Mouse (Mus musculus) MEL (cell line): Measurements from ENCODE around the gene Daxx. TPM values are rescaled to one million over a fixed set of nuclear protein-coding genes. Genes with fewer than 3 reads are reported as not detected.

Source experiments
- DNase-seq: peaks from one replicate; pipeline ENCODE4 v3.0.0; 2011; ENCODE audit warnings: low read depth, low spot score
- H3K27ac ChIP-seq: 2 replicates; pipeline ENCODE4 v1.5.1; 2012; ENCODE audit warnings: low read depth, mild to moderate bottlenecking, control low read depth, low read length, moderate library complexity; ENCODE audit not compliant: control insufficient read depth
- H3K27me3 ChIP-seq, 2 experiments: fragments of 150-350 bp in 1 of 2; sonication (generic) in 1 of 2; 2 replicates each; pipeline ENCODE4 v1.6.1; 2012; ENCODE audit warnings: low read length in 2 of 2, mild to moderate bottlenecking in 2 of 2, improper control_type of control experiment in 1 of 2, moderate library complexity in 1 of 2; ENCODE audit not compliant: insufficient read depth in 2 of 2, control insufficient read depth in 1 of 2
- H3K36me3 ChIP-seq, 2 experiments: 2 replicates each; pipeline ENCODE4 v1.6.1; 2012 to 2014; ENCODE audit warnings: low read length in 2 of 2, improper control_type of control experiment in 1 of 2, inconsistent platforms in 1 of 2, mild to moderate bottlenecking in 1 of 2; ENCODE audit not compliant: insufficient read depth in 2 of 2, control insufficient read depth in 1 of 2
- H3K4me1 ChIP-seq, 2 experiments: fragments of 150-350 bp in 1 of 2; sonication (generic) in 1 of 2; 2 replicates each; pipeline ENCODE4 v1.6.1; 2012; ENCODE audit warnings: low read length in 2 of 2, improper control_type of control experiment in 1 of 2, mild to moderate bottlenecking in 1 of 2; ENCODE audit not compliant: insufficient read depth in 2 of 2, control insufficient read depth in 1 of 2
- H3K4me3 ChIP-seq, 2 experiments: fragments of 150-350 bp in 1 of 2; sonication (generic) in 1 of 2; 2 replicates each; pipeline ENCODE4 v1.5.1; 2012; ENCODE audit warnings: low read depth in 2 of 2, low read length in 2 of 2, mild to moderate bottlenecking in 2 of 2, moderate library complexity in 2 of 2, control low read depth in 1 of 2, improper control_type of control experiment in 1 of 2; ENCODE audit not compliant: control insufficient read depth in 1 of 2, insufficient read depth in 1 of 2
- H3K79me2 ChIP-seq: 2 replicates; pipeline ENCODE4 v1.6.1; 2012; ENCODE audit warnings: mild to moderate bottlenecking, low read length, moderate library complexity; ENCODE audit not compliant: control insufficient read depth, poor library complexity, insufficient read depth
- H3K9ac ChIP-seq: 2 replicates; pipeline ENCODE4 v1.6.1; 2012; ENCODE audit warnings: low read depth, mild to moderate bottlenecking, control low read depth, low read length, moderate library complexity; ENCODE audit not compliant: control insufficient read depth, poor library complexity, severe bottlenecking
- H3K9me3 ChIP-seq: fragments of 150-350 bp; sonication (generic); replicated peaks from 2 replicates; pipeline ENCODE4 v1.6.1; 2012; ENCODE audit warnings: mild to moderate bottlenecking, low read length, improper control_type of control experiment, moderate library complexity; ENCODE audit not compliant: insufficient read depth
- BHLHE40 ChIP-seq: IDR thresholded peaks from 2 replicates; pipeline ENCODE4 v1.6.1; 2012; ENCODE audit warnings: low read depth, mild to moderate bottlenecking, inconsistent platforms, low read length, improper control_type of control experiment, borderline replicate concordance
- CHD1 ChIP-seq: IDR thresholded peaks from 2 replicates; pipeline ENCODE4 v1.6.1; 2012; ENCODE audit warnings: low read depth, mild to moderate bottlenecking, inconsistent platforms, low read length, improper control_type of control experiment
- CTCF ChIP-seq, 3 experiments: IDR thresholded peaks in 2 of 3; conservative IDR thresholded peaks in 1 of 3; 2 replicates each; pipeline ENCODE4 v1.5.1; 2011 to 2012; ENCODE audit warnings: low read length in 3 of 3, low read depth in 2 of 3, mild to moderate bottlenecking in 2 of 3, improper control_type of control experiment in 1 of 3, inconsistent platforms in 1 of 3, mixed read lengths in 1 of 3, moderate library complexity in 1 of 3; ENCODE audit not compliant: control insufficient read depth in 1 of 3, insufficient read depth in 1 of 3, poor library complexity in 1 of 3, severe bottlenecking in 1 of 3
- E2F4 ChIP-seq: IDR thresholded peaks from 2 replicates; pipeline ENCODE4 v1.6.1; 2011; ENCODE audit warnings: low read depth, low read length, improper control_type of control experiment, borderline replicate concordance
- ELF1 ChIP-seq: IDR thresholded peaks from 2 replicates; pipeline ENCODE4 v1.6.1; 2014; ENCODE audit warnings: low read depth, mild to moderate bottlenecking, inconsistent platforms, low read length, improper control_type of control experiment, moderate library complexity
- GABPA ChIP-seq: IDR thresholded peaks from 2 replicates; pipeline ENCODE4 v1.6.1; 2012; ENCODE audit warnings: low read depth, mild to moderate bottlenecking, inconsistent platforms, low read length, improper control_type of control experiment, moderate library complexity
- HCFC1 ChIP-seq: IDR thresholded peaks from 2 replicates; pipeline ENCODE4 v1.6.1; 2012; ENCODE audit warnings: low read depth, mild to moderate bottlenecking, inconsistent platforms, low read length, improper control_type of control experiment, moderate library complexity
- KAT2A ChIP-seq: conservative IDR thresholded peaks from 2 replicates; pipeline ENCODE4 v1.6.1; 2012; ENCODE audit warnings: low read depth, low read length, improper control_type of control experiment, inconsistent platforms
- MAFK ChIP-seq: IDR thresholded peaks from 2 replicates; pipeline ENCODE4 v1.6.1; 2011; ENCODE audit warnings: low read depth, mild to moderate bottlenecking, low read length, improper control_type of control experiment, borderline replicate concordance
- MAZ ChIP-seq: IDR thresholded peaks from 2 replicates; pipeline ENCODE4 v1.6.1; 2012; ENCODE audit warnings: low read depth, mild to moderate bottlenecking, inconsistent platforms, low read length, improper control_type of control experiment
- MEF2A ChIP-seq: IDR thresholded peaks from 2 replicates; pipeline ENCODE4 v1.6.1; 2014; ENCODE audit warnings: low read depth, mild to moderate bottlenecking, inconsistent platforms, low read length, improper control_type of control experiment; ENCODE audit not compliant: poor library complexity, insufficient replicate concordance, severe bottlenecking; ENCODE audit errors: extremely low read depth
- MYB ChIP-seq: IDR thresholded peaks from 2 replicates; pipeline ENCODE4 v1.6.1; 2011; ENCODE audit warnings: mild to moderate bottlenecking, low read depth, low read length, improper control_type of control experiment
- NELFE ChIP-seq: IDR thresholded peaks from 2 replicates; pipeline ENCODE4 v1.6.1; 2011; ENCODE audit warnings: low read depth, low read length, improper control_type of control experiment
- NRF1 ChIP-seq: IDR thresholded peaks from 2 replicates; pipeline ENCODE4 v1.6.1; 2014; ENCODE audit warnings: low read depth, mild to moderate bottlenecking, inconsistent platforms, low read length, improper control_type of control experiment, moderate library complexity; ENCODE audit not compliant: poor library complexity, insufficient read depth, severe bottlenecking
- POLR2AphosphoS2 ChIP-seq: IDR thresholded peaks from 2 replicates; pipeline ENCODE4 v1.6.1; 2011; ENCODE audit warnings: low read length, improper control_type of control experiment
- POLR2AphosphoS5 ChIP-seq: IDR thresholded peaks from 2 replicates; pipeline ENCODE4 v1.6.1; 2012; ENCODE audit warnings: low read depth, borderline replicate concordance, mild to moderate bottlenecking, inconsistent platforms, low read length, moderate library complexity, mixed read lengths
- RAD21 ChIP-seq: IDR thresholded peaks from 2 replicates; pipeline ENCODE4 v1.6.1; 2011; ENCODE audit warnings: mild to moderate bottlenecking, low read depth, low read length, improper control_type of control experiment
- RCOR1 ChIP-seq: IDR thresholded peaks from 2 replicates; pipeline ENCODE4 v1.6.1; 2012; ENCODE audit warnings: low read depth, mild to moderate bottlenecking, inconsistent platforms, low read length, improper control_type of control experiment
- SMC3 ChIP-seq: IDR thresholded peaks from 2 replicates; pipeline ENCODE4 v1.6.1; 2011; ENCODE audit warnings: low read depth, low read length, improper control_type of control experiment
- TCF12 ChIP-seq: IDR thresholded peaks from 2 replicates; pipeline ENCODE4 v1.6.1; 2014; ENCODE audit warnings: low read depth, mild to moderate bottlenecking, inconsistent platforms, low read length, improper control_type of control experiment, moderate library complexity
- UBTF ChIP-seq: IDR thresholded peaks from 2 replicates; pipeline ENCODE4 v1.6.1; 2012; ENCODE audit warnings: low read depth, mild to moderate bottlenecking, inconsistent platforms, low read length, improper control_type of control experiment, moderate library complexity, borderline replicate concordance; ENCODE audit not compliant: insufficient read depth
- ZMIZ1 ChIP-seq: IDR thresholded peaks from 2 replicates; pipeline ENCODE4 v1.6.1; 2012; ENCODE audit warnings: low read depth, mild to moderate bottlenecking, inconsistent platforms, low read length, improper control_type of control experiment, moderate library complexity
- ZNF384 ChIP-seq: IDR thresholded peaks from 2 replicates; pipeline ENCODE4 v1.6.1; 2012; ENCODE audit warnings: low read depth, mild to moderate bottlenecking, inconsistent platforms, low read length, improper control_type of control experiment
- polyA plus RNA-seq, 2 experiments: library from polyadenylated mRNA; stranded (reverse) in 1 of 2; unstranded in 1 of 2; fragments of >175 nt in 1 of 2; fragments of >200 nt in 1 of 2; gene quantifications; 2 replicates each; pipeline versions ENCODE4 v1.2.1 to v1.2.4; 2012; ENCODE audit warnings: low replicate concordance in 2 of 2, low read depth in 1 of 2; ENCODE audit not compliant: insufficient read length in 2 of 2, insufficient read depth in 1 of 2, missing spikeins in 1 of 2
- total RNA-seq: library from RNA; depleted of rRNA; stranded (reverse); fragments of 300-350 nt; gene quantifications from 2 replicates; pipeline ENCODE4 v1.2.3, GENCODE M21; 2012

The Daxx gene
- total and polyA plus RNA-seq, 3 experiments = 40.6 to 68.0 TPM; not detected in 1

- peaks cover 4 to 20% of the 10 kb centered on the region in 2 experiments; a peak in 3 of 4 replicates for H3K4me1 ChIP-seq
- H3K4me3 ChIP-seq = no peak overlapping the region
- TF ChIP-seq NELFE (no peak), MEF2A (no peak), RAD21 (no peak), POLR2AphosphoS2 (no peak), E2F4 (no peak), CTCF (IDR thresholded peaks at IDR 0.05 in 2 of 3, conservative IDR thresholded peaks at IDR 0.05 in 1 of 3; ENCODE audit: control insufficient read depth in 1 of 3, insufficient read depth in 1 of 3, low read depth in 2 of 3, low read length in 3 of 3, poor library complexity in 1 of 3, severe bottlenecking in 1 of 3) (no peak), ELF1 (no peak), GABPA (no peak)
- H3K9me3 ChIP-seq = no peaks in the 10 kb centered on the region
- peaks cover 0 to 16% of the 10 kb centered on the region in 2 experiments for H3K36me3 ChIP-seq
- no peak overlapping the region for H3K9ac ChIP-seq
- DNase-seq = no peak
- no peak overlapping the region for H3K27ac ChIP-seq
- H3K79me2 ChIP-seq = peaks cover 36% of the 10 kb centered on the region
- no peaks in the 10 kb centered on the region for H3K27me3 ChIP-seq
Observed at GRCm38 (mm10) chr17:33911813-33912414, 2.7 kb downstream of the Daxx start.

- H3K27ac ChIP-seq = no peak overlapping the region
- TF ChIP-seq UBTF (no peak), NRF1 (no peak), MAFK (no peak), MAZ (no peak), ZNF384 (no peak), SMC3 (no peak), TCF12 (no peak), BHLHE40 (no peak), POLR2AphosphoS5 (no peak), RCOR1 (no peak), NELFE (no peak), HCFC1 (no peak), KAT2A (no peak), E2F4 (no peak), CTCF (IDR thresholded peaks at IDR 0.05 in 2 of 3, conservative IDR thresholded peaks at IDR 0.05 in 1 of 3; ENCODE audit: control insufficient read depth in 1 of 3, insufficient read depth in 1 of 3, low read depth in 2 of 3, low read length in 3 of 3, poor library complexity in 1 of 3, severe bottlenecking in 1 of 3) (no peak), MYB (no peak), GABPA (no peak), CHD1 (no peak), ZMIZ1 (no peak), ELF1 (no peak)
- H3K36me3 ChIP-seq = peaks cover 0 to 12% of the 10 kb centered on the region in 2 experiments
Observed at GRCm38 (mm10) chr17:33913264-33913663, 4.0 kb downstream of the Daxx start.

More at GRCm38 (mm10) chr17:33913264-33913663, 4.0 kb downstream of the Daxx start:
- Histone ChIP-seq H3K9me3 (no peaks in the 10 kb centered on the region), H3K4me1 (peaks cover 4 to 16% of the 10 kb centered on the region in 2 experiments; a peak in 2 of 4 replicates), H3K9ac (no peak overlapping the region), H3K4me3 (no peak overlapping the region), H3K79me2 (peaks cover 37% of the 10 kb centered on the region), H3K27me3 (no peaks in the 10 kb centered on the region)
- DNase-seq = no peak
